Mouse (Mus musculus) forebrain, embryonic 16.5 days (tissue): ENCODE data around the gene Dtx3. TPM values are rescaled to one million over a fixed set of nuclear protein-coding genes. Genes with fewer than 3 reads are reported as not detected.

Experiments used
- ATAC-seq: fragments of 200-750 bp; cut with Nextera tagmentation; 2 replicates; pipeline ENCODE4 v1.8.0; 2017; ENCODE audit warnings: mild to moderate bottlenecking, moderate library complexity
- H3K27ac ChIP-seq: fragments of 300-500 bp; sonication (generic); 2 replicates; pipeline ENCODE4 v1.5.1; 2014; ENCODE audit warnings: low read length, control low read depth
- H3K27me3 ChIP-seq: fragments of 300-500 bp; sonication (generic); replicated peaks from 2 replicates; pipeline ENCODE4 v1.6.1; 2014; ENCODE audit warnings: low read length; ENCODE audit not compliant: control insufficient read depth, insufficient read depth
- H3K36me3 ChIP-seq: fragments of 300-500 bp; sonication (generic); 2 replicates; pipeline ENCODE4 v1.6.1; 2014; ENCODE audit not compliant: control insufficient read depth, insufficient read depth
- H3K4me1 ChIP-seq: fragments of 300-500 bp; sonication (generic); replicated peaks from 2 replicates; pipeline ENCODE4 v1.6.1; 2014; ENCODE audit warnings: low read length; ENCODE audit not compliant: control insufficient read depth, insufficient read depth
- H3K4me2 ChIP-seq: fragments of 300-500 bp; sonication (generic); 2 replicates; pipeline ENCODE4 v1.6.1; 2014; ENCODE audit warnings: mild to moderate bottlenecking, low read length, control low read depth
- H3K4me3 ChIP-seq: fragments of 300-500 bp; sonication (generic); replicated peaks from 2 replicates; pipeline ENCODE4 v1.5.1; 2014; ENCODE audit warnings: mild to moderate bottlenecking, low read length, control low read depth
- H3K9ac ChIP-seq: fragments of 300-500 bp; sonication (generic); replicated peaks from 2 replicates; pipeline ENCODE4 v1.6.1; 2014; ENCODE audit warnings: low read depth, low read length, control low read depth
- H3K9me3 ChIP-seq: fragments of 300-500 bp; sonication (generic); 2 replicates; pipeline ENCODE4 v1.6.1; 2016; ENCODE audit warnings: low read length; ENCODE audit not compliant: control insufficient read depth
- WGBS: fragments of 180-500 bp; shearing (Covaris S2); extraction: QIAGEN DNeasy Blood & Tissue Kit; methylation state at CpG from one replicate; pipeline ENCODE4 v1.1.7; 2014; 5-methylcytosine and 5-hydroxymethylcytosine counted together
- polyA plus RNA-seq: library from polyadenylated mRNA; unstranded; fragments of >200 nt; fragmentation: Nextera tagmentation; extraction: Ambion mirVana; gene quantifications from 2 replicates; pipeline ENCODE4 v1.2.1, GENCODE M21; 2015

Dtx3 gene
- polyA plus RNA-seq, 1 experiment from 2014 or later, result 224 TPM

DNA sequence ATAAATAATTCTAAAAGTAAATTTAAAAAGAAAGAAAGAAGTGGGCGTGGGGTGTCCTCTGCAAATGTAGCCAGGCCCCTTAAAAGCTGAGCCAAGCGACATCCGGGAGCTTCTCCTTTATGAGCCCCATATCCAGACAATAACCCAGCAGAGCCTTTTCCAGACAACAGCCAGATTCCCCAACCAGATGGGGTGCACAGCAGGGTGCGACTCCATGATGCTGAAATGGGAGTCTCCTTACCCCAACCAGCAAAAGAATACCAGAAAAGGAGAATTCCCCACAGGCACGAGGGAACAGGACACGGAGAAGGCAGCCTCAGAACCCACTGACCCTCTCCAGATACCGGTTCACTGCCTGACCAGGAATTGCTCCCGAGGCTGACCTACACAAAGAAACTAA, 52.3 kb downstream of the Dtx3 start:
- Histone ChIP-seq H3K4me3 (no peak overlapping the region), H3K9ac (no peak overlapping the region), H3K27me3 (no peaks in the 10 kb centered on the region), H3K4me1 (no peaks in the 10 kb centered on the region), H3K4me2 (no peak overlapping the region), H3K27ac (no peak overlapping the region), H3K36me3 (no peaks in the 10 kb centered on the region), H3K9me3 (no peaks in the 10 kb centered on the region)
- 83% methylated on average over 8 of the region's 8 CpGs for WGBS
- no peak for ATAC-seq

DNA sequence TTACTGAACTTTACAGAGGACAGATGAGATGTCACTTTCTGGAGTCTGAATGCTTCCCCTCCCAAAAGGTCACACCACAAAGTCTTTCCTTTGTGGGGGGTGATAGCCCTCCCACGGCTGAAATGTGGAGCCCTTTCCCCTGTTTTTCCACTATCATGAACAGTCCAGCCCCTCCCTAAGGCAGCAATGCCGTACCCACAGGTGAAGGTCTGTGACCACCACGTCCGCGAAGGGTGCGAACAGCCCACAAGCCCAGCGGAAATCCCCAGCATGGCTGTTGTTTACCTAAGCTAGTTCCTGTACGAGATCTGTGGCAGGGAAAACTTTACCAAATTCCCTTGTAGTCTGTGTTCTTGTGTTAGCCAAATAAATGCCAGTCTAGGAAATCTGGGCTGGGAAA, 54.0 kb downstream of the Dtx3 start:
- ATAC-seq, result no peak
- Histone ChIP-seq H3K9ac (no peak overlapping the region), H3K4me2 (no peak overlapping the region), H3K9me3 (no peaks in the 10 kb centered on the region), H3K4me1 (no peaks in the 10 kb centered on the region), H3K27ac (no peak overlapping the region), H3K4me3 (no peak overlapping the region), H3K27me3 (no peaks in the 10 kb centered on the region), H3K36me3 (no peaks in the 10 kb centered on the region)
- WGBS, result 87% methylated on average over 8 of the region's 8 CpGs

DNA sequence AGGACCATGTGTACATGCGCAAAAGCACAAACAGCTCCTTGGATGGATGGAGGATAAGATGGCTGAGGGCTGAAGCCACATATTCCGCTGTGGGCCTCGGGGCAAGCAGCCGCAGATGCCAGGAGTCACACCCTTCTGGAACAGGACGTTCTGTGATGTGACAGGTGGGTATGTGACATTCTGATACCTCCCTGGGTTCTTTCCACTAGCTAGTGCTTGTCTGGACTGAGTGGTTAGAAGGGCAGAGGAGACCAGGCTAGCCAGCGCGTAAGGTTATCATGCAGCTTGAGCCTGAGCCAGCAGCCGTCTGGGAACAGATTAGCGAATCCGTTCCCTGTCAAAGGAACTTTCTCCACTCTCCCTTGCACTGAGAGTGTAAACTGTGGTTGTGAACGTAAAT, 54.6 kb downstream of the Dtx3 start:
- WGBS, result 85% methylated on average over 11 of the region's 11 CpGs
- no peak overlapping the region for H3K9ac ChIP-seq
- H3K9me3 ChIP-seq, result no peaks in the 10 kb centered on the region
- no peak for ATAC-seq
- H3K4me2 ChIP-seq, result no peak overlapping the region
- no peaks in the 10 kb centered on the region for H3K36me3 ChIP-seq
- H3K27me3 ChIP-seq, result no peaks in the 10 kb centered on the region
- no peak overlapping the region for H3K4me3 ChIP-seq
- H3K4me1 ChIP-seq, result no peaks in the 10 kb centered on the region
- no peak overlapping the region for H3K27ac ChIP-seq

Other genes starting within 250 kb of the Dtx3 start
- 22.9 and 27.6 TPM in 2 replicates for gene Ctdsp2, start 217.0 kb downstream of the Dtx3 start, polyA plus RNA-seq
- 0.15 and 0.40 TPM in 2 replicates for gene Avil, start 195.0 kb downstream of the Dtx3 start, polyA plus RNA-seq
- gene Tsfm, start 164.9 kb downstream of the Dtx3 start, polyA plus RNA-seq, result 60.8 and 66.0 TPM in 2 replicates
- 20.1 and 23.0 TPM in 2 replicates for gene Mettl1, start 154.3 kb downstream of the Dtx3 start, polyA plus RNA-seq
- 0.11 and 0.18 TPM in 2 replicates for gene Eef1akmt3, start 154.2 kb downstream of the Dtx3 start, polyA plus RNA-seq
- 0.20 and 0.26 TPM in 2 replicates for gene Cyp27b1, start 147.5 kb downstream of the Dtx3 start, polyA plus RNA-seq
- 5.3 and 6.6 TPM in 2 replicates for gene March9, start 135.5 kb downstream of the Dtx3 start, polyA plus RNA-seq
- gene Cdk4, start 132.2 kb downstream of the Dtx3 start, polyA plus RNA-seq, result 1,494 and 1,664 TPM in 2 replicates
- 119 and 120 TPM in 2 replicates for gene Tspan31, start 125.5 kb downstream of the Dtx3 start, polyA plus RNA-seq
- 2.2 and 4.7 TPM in 2 replicates for gene Agap2, start 120.4 kb downstream of the Dtx3 start, polyA plus RNA-seq
- gene Os9, start 74.6 kb downstream of the Dtx3 start, polyA plus RNA-seq, result 125 and 126 TPM in 2 replicates
- gene B4galnt1, start 30.5 kb downstream of the Dtx3 start, polyA plus RNA-seq, result 41.5 and 45.8 TPM in 2 replicates
- 1.0 and 1.6 TPM in 2 replicates for gene Slc26a10, start 15.1 kb downstream of the Dtx3 start, polyA plus RNA-seq
- 32.3 and 33.0 TPM in 2 replicates for gene Arhgef25, start 5.6 kb downstream of the Dtx3 start, polyA plus RNA-seq
- gene Pip4k2c, start 15.9 kb upstream of the Dtx3 start, polyA plus RNA-seq, result 26.7 and 28.4 TPM in 2 replicates
- gene Kif5a, start 67.6 kb upstream of the Dtx3 start, polyA plus RNA-seq, result 98.9 and 106 TPM in 2 replicates
- gene Dctn2, start 70.6 kb upstream of the Dtx3 start, polyA plus RNA-seq, result 319 and 342 TPM in 2 replicates
- gene Mbd6, start 93.3 kb upstream of the Dtx3 start, polyA plus RNA-seq, result 10.2 and 15.3 TPM in 2 replicates
- 127 and 135 TPM in 2 replicates for gene Mars, start 116.1 kb upstream of the Dtx3 start, polyA plus RNA-seq
- gene Arhgap9, start 126.2 kb upstream of the Dtx3 start, polyA plus RNA-seq, result 0.49 and 1.2 TPM in 2 replicates
- 1.3 and 1.4 TPM in 2 replicates for gene Gli1, start 146.2 kb upstream of the Dtx3 start, polyA plus RNA-seq
- gene Inhbe, start 158.7 kb upstream of the Dtx3 start, polyA plus RNA-seq, result not detected in 2 replicates
- gene Inhbc, start 174.7 kb upstream of the Dtx3 start, polyA plus RNA-seq, result not detected in 2 replicates
- 37.5 and 39.7 TPM in 2 replicates for gene R3hdm2, start 184.6 kb upstream of the Dtx3 start, polyA plus RNA-seq